Mouse (Mus musculus) intestine, embryonic 16.5 days (tissue): ENCODE data around the gene Dpt. TPM values are rescaled to one million over a fixed set of nuclear protein-coding genes. Genes with fewer than 3 reads are reported as not detected.
"Not testable (repeated sequence)": the region's sequence is repeated elsewhere in the genome, so short reads cannot be mapped to it uniquely, and the experiment has no call there.

ENCODE experiments used
- ATAC-seq: fragments of 200-750 bp; cut with Nextera tagmentation; 2 replicates; pipeline ENCODE4 v1.8.0; 2017; ENCODE audit warnings: moderate TSS enrichment, moderate library complexity
- H3K27ac ChIP-seq: fragments of 300-500 bp; sonication (generic); 2 replicates; pipeline ENCODE4 v1.5.1; 2014; ENCODE audit warnings: mild to moderate bottlenecking, low read length
- H3K27me3 ChIP-seq: fragments of 300-500 bp; sonication (generic); replicated peaks from 2 replicates; pipeline ENCODE4 v1.6.1; 2014; ENCODE audit warnings: low read length, control low read depth, mixed read lengths; ENCODE audit not compliant: control insufficient read depth, insufficient read depth
- H3K36me3 ChIP-seq: fragments of 300-500 bp; sonication (generic); 2 replicates; pipeline ENCODE4 v1.6.1; 2014; ENCODE audit warnings: low read length, control low read depth; ENCODE audit not compliant: control insufficient read depth, insufficient read depth
- H3K4me1 ChIP-seq: fragments of 300-500 bp; sonication (generic); 2 replicates; pipeline ENCODE4 v1.6.1; 2014; ENCODE audit warnings: low read length, control low read depth, mixed read lengths; ENCODE audit not compliant: control insufficient read depth, insufficient read depth
- H3K4me2 ChIP-seq: fragments of 300-500 bp; sonication (generic); 2 replicates; pipeline ENCODE4 v1.6.1; 2014; ENCODE audit warnings: low read depth, low read length, control low read depth
- H3K4me3 ChIP-seq: fragments of 300-500 bp; sonication (generic); 2 replicates; pipeline ENCODE4 v1.5.1; 2014; ENCODE audit warnings: mild to moderate bottlenecking, low read length
- H3K9ac ChIP-seq: fragments of 300-500 bp; sonication (generic); 2 replicates; pipeline ENCODE4 v1.6.1; 2014; ENCODE audit warnings: low read depth, low read length
- H3K9me3 ChIP-seq: fragments of 300-500 bp; sonication (generic); 2 replicates; pipeline ENCODE4 v1.6.1; 2016; ENCODE audit warnings: low read length, control low read depth; ENCODE audit not compliant: control insufficient read depth
- WGBS: fragments of 180-500 bp; shearing (Covaris S2); extraction: QIAGEN DNeasy Blood & Tissue Kit; methylation state at CpG from one replicate; pipeline ENCODE4 v1.1.7; 2014; 5-methylcytosine and 5-hydroxymethylcytosine counted together
- polyA plus RNA-seq: library from polyadenylated mRNA; unstranded; fragments of >200 nt; fragmentation: Nextera tagmentation; extraction: Ambion mirVana; gene quantifications from 2 replicates; pipeline ENCODE4 v1.2.1, GENCODE M21; 2015

The Dpt gene
- polyA plus RNA-seq, 1 experiment from 2014 or later = 16.0 TPM

DNA sequence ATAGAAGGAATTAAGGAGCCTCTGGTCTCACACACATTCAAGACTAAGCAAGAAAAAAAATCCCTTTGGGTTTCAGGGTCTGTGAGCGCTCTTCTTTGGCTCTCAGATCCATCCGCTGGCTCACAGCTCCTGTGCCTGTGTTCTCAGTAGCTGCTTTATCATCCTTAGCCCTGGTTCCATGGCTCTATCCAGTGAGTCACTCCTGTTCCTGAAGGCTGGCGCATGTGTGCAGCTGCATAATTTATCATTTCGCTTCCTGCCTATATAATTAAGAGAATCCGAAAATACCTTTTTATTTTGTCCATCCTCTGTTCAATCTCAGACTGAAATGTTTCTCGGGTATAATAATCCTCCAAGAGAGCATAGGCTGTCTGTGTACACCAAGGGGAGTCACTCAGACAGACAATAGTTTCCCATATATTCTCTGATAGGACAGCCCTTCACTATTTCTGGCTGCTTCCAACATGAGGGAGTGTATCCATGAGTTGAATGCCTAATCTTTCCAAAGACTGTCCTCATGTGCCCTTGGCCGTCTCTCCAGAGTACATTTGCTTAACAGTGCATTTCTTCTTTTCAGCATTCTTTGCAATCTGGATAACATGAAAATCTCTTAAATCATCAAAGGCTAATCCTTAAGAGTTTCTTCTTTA, 52.3 kb downstream of the Dpt start:
- no peak for ATAC-seq
- Histone ChIP-seq H3K4me3 (no peak overlapping the region), H3K4me1 (no peaks in the 10 kb centered on the region), H3K9ac (no peak overlapping the region), H3K36me3 (no peaks in the 10 kb centered on the region), H3K27me3 (no peaks in the 10 kb centered on the region), H3K27ac (no peak overlapping the region), H3K4me2 (no peak overlapping the region), H3K9me3 (no peaks in the 10 kb centered on the region)
- 78% methylated on average over 7 of the region's 7 CpGs for WGBS

DNA sequence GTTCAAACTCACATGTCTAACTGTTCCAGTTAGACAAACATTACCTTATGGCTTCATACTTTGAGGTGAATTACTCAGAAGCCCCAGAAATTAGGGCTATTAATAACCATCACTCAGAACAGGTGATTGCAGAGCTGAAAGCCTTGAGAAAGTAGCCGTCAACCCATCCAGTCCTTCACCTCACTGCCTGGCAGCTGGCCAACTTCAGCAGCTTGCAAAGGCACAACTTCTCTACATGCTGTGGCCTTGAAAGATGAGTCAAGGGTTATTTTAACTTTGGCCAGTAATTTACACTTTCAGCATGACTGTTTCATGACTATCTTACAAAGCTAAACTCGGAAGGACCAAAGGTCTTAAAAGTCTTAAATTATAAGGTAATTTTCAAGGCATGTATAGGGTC, 59.3 kb downstream of the Dpt start:
- 41% methylated on average over 2 of the region's 2 CpGs for WGBS
- H3K36me3 ChIP-seq, H3K9ac ChIP-seq, H3K27ac ChIP-seq, H3K9me3 ChIP-seq, H3K4me1 ChIP-seq, H3K4me2 ChIP-seq, H3K4me3 ChIP-seq, H3K27me3 ChIP-seq: not testable (repeated sequence)
- ATAC-seq = peak; percentile 70

DNA sequence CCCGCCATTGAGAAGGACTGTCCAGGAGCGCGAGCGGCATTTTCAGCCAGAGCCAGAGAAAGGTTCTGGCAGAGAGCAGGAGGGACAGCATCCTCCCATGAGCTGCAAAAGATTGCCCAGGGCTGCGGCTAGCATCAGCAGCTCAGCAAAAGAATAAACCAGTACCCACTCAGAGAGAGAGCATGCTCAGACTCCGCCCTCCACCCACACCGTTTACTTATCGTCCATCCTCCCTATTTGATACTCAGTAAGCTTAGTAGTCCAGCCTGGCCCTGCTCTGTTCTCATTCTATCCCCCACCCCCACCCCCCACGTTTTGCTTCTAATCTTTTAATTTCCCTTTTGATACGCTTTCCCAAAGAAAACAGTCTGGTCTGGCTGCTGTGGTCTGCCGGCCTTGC, 63.5 kb downstream of the Dpt start:
- Histone ChIP-seq H3K27ac (no peak overlapping the region), H3K36me3 (no peaks in the 10 kb centered on the region), H3K9me3 (no peaks in the 10 kb centered on the region), H3K27me3 (no peaks in the 10 kb centered on the region), H3K4me2 (no peak overlapping the region), H3K4me1 (no peaks in the 10 kb centered on the region), H3K4me3 (no peak overlapping the region), H3K9ac (no peak overlapping the region)
- no peak for ATAC-seq
- 74% methylated on average over 11 of the region's 11 CpGs for WGBS

DNA sequence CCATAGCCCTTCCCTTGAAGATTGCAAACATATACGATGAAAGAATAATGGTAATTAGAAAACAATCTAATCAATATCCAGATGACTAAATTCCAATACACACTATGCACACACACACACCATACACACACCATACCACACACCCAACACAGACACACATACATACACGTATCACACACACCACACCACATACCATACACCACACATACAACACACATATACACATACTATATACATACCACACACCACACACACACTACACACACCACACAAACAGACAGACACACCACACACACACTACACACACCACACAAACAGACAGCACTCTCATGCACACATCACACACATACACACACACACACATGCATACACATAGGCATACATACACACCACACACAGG, 64.3 kb downstream of the Dpt start:
- no peaks in the 10 kb centered on the region for H3K36me3 ChIP-seq
- H3K27me3 ChIP-seq = no peaks in the 10 kb centered on the region
- no peaks in the 10 kb centered on the region for H3K9me3 ChIP-seq
- WGBS = 89% methylated on average over 2 of the region's 2 CpGs
- no peaks in the 10 kb centered on the region for H3K4me1 ChIP-seq
- H3K9ac ChIP-seq = no peak overlapping the region
- H3K4me3 ChIP-seq = no peak overlapping the region
- H3K27ac ChIP-seq = no peak overlapping the region
- no peak for ATAC-seq
- H3K4me2 ChIP-seq = no peak overlapping the region

DNA sequence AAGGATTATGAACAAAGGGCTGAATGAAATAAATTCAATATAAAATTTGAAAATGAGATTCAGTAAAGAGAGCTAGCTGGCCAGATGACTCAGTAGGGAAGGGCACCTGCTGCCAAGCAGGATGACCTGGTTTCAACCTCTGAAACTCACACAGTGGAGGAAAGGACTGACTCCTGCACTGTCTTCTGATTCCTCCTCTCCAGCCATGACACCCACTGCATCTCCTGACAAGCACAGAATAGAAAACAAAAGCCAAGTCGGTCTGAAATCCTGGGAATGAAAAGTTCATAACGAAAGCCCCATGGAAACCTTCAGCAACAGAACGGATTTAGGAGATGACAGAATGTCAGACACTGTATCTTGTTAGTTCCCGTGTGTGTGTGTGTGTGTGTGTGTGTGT, 65.1 kb downstream of the Dpt start:
- no peak for ATAC-seq
- Histone ChIP-seq H3K27me3 (no peaks in the 10 kb centered on the region), H3K9me3 (no peaks in the 10 kb centered on the region), H3K4me2 (no peak overlapping the region), H3K4me3 (no peak overlapping the region), H3K9ac (no peak overlapping the region), H3K4me1 (no peaks in the 10 kb centered on the region), H3K36me3 (no peaks in the 10 kb centered on the region), H3K27ac (no peak overlapping the region)
- 78% methylated on average over 4 of the region's 4 CpGs for WGBS

DNA sequence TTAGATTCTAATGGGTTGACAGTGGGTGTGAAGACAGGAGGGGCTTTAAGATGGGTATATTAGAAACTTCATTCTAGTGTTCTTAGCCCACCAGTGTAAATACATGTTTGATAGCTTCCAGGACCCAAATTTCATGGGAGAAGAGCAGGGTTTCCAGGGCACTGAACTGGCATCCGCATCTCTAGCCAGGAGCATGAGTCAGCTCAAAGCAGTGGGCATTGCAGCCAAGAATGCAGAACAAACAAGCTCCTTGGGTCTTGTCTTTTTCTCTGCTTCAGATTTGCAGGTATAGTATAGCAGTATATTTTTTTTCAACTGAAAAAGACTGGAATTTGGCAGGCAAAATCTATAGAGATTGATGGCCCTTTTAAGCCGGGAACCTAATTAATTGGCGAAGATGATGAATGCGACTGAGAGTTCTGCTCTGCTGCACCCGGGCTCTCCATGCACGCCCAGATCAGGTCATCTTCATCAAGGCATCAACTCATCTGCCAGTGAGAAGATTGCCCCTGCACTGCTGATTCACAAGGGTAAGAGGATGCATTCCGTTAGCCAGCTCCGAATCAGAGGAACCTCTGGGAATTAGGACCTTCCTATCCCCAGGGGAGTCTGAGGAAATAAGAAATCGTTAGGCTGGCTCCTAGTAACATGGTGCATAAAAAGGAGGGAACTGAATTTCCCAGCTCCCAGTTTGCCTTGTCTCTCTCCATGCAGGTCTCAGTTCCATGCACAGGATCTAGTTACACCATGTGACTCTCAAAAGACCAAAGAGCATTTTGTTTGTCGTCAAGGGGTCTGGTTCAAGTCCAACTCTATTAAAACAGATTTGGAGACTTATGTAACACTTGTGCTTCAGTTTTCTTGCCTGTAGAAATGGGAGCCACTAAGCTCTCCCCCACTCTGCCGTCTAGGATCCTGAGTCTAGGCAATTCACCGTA, 66.8 kb downstream of the Dpt start:
- Histone ChIP-seq H3K9ac (no peak overlapping the region), H3K9me3 (no peaks in the 10 kb centered on the region), H3K36me3 (no peaks in the 10 kb centered on the region), H3K4me2 (no peak overlapping the region), H3K4me3 (no peak overlapping the region), H3K27ac (no peak overlapping the region), H3K4me1 (no peaks in the 10 kb centered on the region), H3K27me3 (no peaks in the 10 kb centered on the region)
- ATAC-seq = no peak
- WGBS = 76% methylated on average over 12 of the region's 12 CpGs

DNA sequence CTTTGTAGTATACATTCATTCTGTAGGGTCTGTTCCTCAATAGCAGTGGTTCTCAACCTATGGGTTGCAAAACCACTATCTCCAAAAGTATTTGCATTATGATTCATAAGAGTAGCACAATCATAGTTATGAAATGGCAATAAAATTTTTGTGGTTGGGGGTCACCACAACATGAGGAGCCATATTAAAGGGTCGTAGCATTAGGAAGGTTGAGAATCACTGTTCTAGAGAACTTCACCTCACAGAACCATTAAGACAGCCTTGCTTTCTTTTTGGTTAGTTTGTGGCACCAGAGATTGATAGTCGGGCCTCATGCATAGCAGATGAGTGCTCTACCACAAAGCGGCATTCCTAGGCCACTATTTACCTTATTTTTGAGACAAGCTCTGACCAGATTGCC, 68.2 kb downstream of the Dpt start:
- Histone ChIP-seq H3K27me3 (no peaks in the 10 kb centered on the region), H3K4me3 (no peak overlapping the region), H3K4me2 (no peak overlapping the region), H3K36me3 (no peaks in the 10 kb centered on the region), H3K27ac (no peak overlapping the region), H3K9ac (no peak overlapping the region), H3K9me3 (no peaks in the 10 kb centered on the region), H3K4me1 (no peaks in the 10 kb centered on the region)
- WGBS = 88% methylated on average over 3 of the region's 3 CpGs
- no peak for ATAC-seq

DNA sequence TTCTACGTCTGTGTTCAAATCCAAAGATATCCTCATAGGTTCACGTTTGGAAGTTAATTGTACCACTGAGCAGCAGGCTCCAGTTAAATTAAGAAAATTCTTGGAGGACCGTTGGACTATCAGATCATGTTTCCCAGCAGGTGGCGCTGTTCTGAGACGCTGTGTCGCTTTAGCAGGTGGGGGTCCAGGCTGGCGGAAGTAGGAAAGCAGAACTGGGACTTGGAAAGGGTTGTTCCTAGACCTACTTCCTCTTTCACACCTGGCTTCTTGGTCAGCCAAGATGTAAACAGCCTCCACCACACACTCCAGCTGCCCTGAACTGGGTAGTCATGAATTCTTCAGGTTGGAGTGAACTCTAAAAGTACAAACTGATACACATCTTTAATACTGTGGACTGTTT, 74.2 kb downstream of the Dpt start:
- Histone ChIP-seq H3K9me3 (peaks cover 3% of the 10 kb centered on the region; the same call in 1 of the 2 replicates), H3K27ac (no peak overlapping the region), H3K36me3 (no peaks in the 10 kb centered on the region), H3K9ac (no peak overlapping the region), H3K4me2 (no peak overlapping the region), H3K4me3 (no peak overlapping the region), H3K27me3 (no peaks in the 10 kb centered on the region), H3K4me1 (no peaks in the 10 kb centered on the region)
- ATAC-seq = no peak
- WGBS = 56% methylated on average over 7 of the region's 7 CpGs
